Mouse (Mus musculus): ENCODE measurements at regions not wholly inside any gene's neighbourhood (a gene's known extent, or its start where the extent isn't known, plus 50 kb on each side); places are given as distances from the start of the nearest gene placed in this dataset.
A peak's percentile ranks its signal among the peaks of the same experiment; 100 is the strongest.

GRCm38 (mm10) chr7:68686396-68687139 is 62.5 kb downstream of the Arrdc4 start:
- DNase-seq (ENCODE audit: low spot score in 2 of 2) = no peak

- DNase-seq (ENCODE audit: low spot score in 2 of 2) = no peak
These were observed 66.0 kb downstream of the Arrdc4 start for GRCm38 (mm10) chr7:68682929-68683643.

- peak; percentile 5 to 20 for DNase-seq (ENCODE audit: low spot score in 2 of 2)
These were observed 66.7 kb downstream of the Arrdc4 start for GRCm38 (mm10) chr7:68682318-68682728.

- no peak for DNase-seq (ENCODE audit: low spot score in 2 of 2)
These were observed 69.3 kb downstream of the Arrdc4 start for GRCm38 (mm10) chr7:68679770-68680169.

GRCm38 (mm10) chr7:68667790-68668732 is 81.0 kb downstream of the Arrdc4 start:
- no peak for DNase-seq (ENCODE audit: low spot score in 2 of 2)

GRCm38 (mm10) chr7:68667215-68667614 is 81.8 kb downstream of the Arrdc4 start:
- peak in 1 of 2 experiments; percentile 10 for DNase-seq (ENCODE audit: low spot score in 2 of 2)

GRCm38 (mm10) chr7:68656354-68656753 is 92.7 kb downstream of the Arrdc4 start:
- DNase-seq (ENCODE audit: low spot score in 2 of 2) = no peak

- DNase-seq (ENCODE audit: low spot score in 2 of 2) = no peak
These were observed 95.5 kb downstream of the Arrdc4 start for GRCm38 (mm10) chr7:68653534-68653933.

- no peak for DNase-seq (ENCODE audit: low spot score in 2 of 2)
These were observed 97.6 kb downstream of the Arrdc4 start for GRCm38 (mm10) chr7:68651418-68651817.

GRCm38 (mm10) chr7:68637556-68638215 is 111.4 kb downstream of the Arrdc4 start:
- DNase-seq (ENCODE audit: low spot score in 2 of 2) = no peak

GRCm38 (mm10) chr7:68621080-68621479 is 128.0 kb downstream of the Arrdc4 start:
- DNase-seq (ENCODE audit: low spot score in 2 of 2) = no peak

- no peak for DNase-seq (ENCODE audit: low spot score in 2 of 2)
These were observed 138.5 kb downstream of the Arrdc4 start for GRCm38 (mm10) chr7:68610499-68610898.

GRCm38 (mm10) chr7:68607170-68607569 is 141.9 kb downstream of the Arrdc4 start:
- DNase-seq (ENCODE audit: low spot score in 2 of 2) = no peak

- no peak for DNase-seq (ENCODE audit: low spot score in 2 of 2)
These were observed 142.8 kb downstream of the Arrdc4 start for GRCm38 (mm10) chr7:68606278-68606677.

- no peak for DNase-seq (ENCODE audit: low spot score in 2 of 2)
These were observed 145.3 kb downstream of the Arrdc4 start for GRCm38 (mm10) chr7:68603711-68604110.

GRCm38 (mm10) chr7:68602003-68602402 is 147.0 kb downstream of the Arrdc4 start:
- no peak for DNase-seq (ENCODE audit: low spot score in 2 of 2)

GRCm38 (mm10) chr7:68594017-68594386 is 155.0 kb downstream of the Arrdc4 start:
- no peak for DNase-seq (ENCODE audit: low spot score in 2 of 2)

GRCm38 (mm10) chr7:68593344-68594016 is 155.6 kb downstream of the Arrdc4 start:
- no peak for DNase-seq (ENCODE audit: low spot score in 2 of 2)

GRCm38 (mm10) chr7:68582540-68583325 is 166.3 kb downstream of the Arrdc4 start:
- DNase-seq (ENCODE audit: low spot score in 2 of 2) = no peak

- peak; percentile 21 to 36 for DNase-seq (ENCODE audit: low spot score in 2 of 2)
These were observed 168.4 kb downstream of the Arrdc4 start for GRCm38 (mm10) chr7:68580650-68581049.
